Comparison of ENCODE assay signal across 23 mouse cellular contexts in genomic region chr10:4909271-4909670, GRCm38 (mm10).
DNase-seq lines count a peak whose midpoint lies in the region; ATAC-seq and TF ChIP-seq lines count a peak whose summit lies in the region.
"Had no signal": no experiment of that assay in that cellular context is flagged by ENCODE, and none has a peak within 500 bp of the region (broad histone marks: within the 10 kb centered on the region; RNA-seq: fewer than 3 reads in every experiment).

No protein-coding gene starts in this region.

- no peak overlapping the region for H3K27ac ChIP-seq in thymus, adult 2 months (ENCODE audit: control insufficient read depth, insufficient read depth, low read length)
- H3K27ac ChIP-seq: forebrain, embryonic 13.5 days; gastrocnemius, adult 2 months; heart, embryonic 10.5 days; hindbrain, embryonic 15.5 days; intestine, embryonic 15.5 days; limb, embryonic 12.5 days; liver, embryonic 13.5 days; midbrain, embryonic 15.5 days; stomach, postnatal 0 days had no signal

- H3K36me3 ChIP-seq in thymus, adult 2 months (ENCODE audit: control insufficient read depth, insufficient read depth, low read length) = no peaks in the 10 kb centered on the region
- H3K36me3 ChIP-seq: heart, embryonic 10.5 days; hindbrain, embryonic 15.5 days; intestine, embryonic 15.5 days; limb, embryonic 12.5 days; liver, embryonic 13.5 days; midbrain, embryonic 15.5 days had no signal

- ATAC-seq in common myeloid progenitor, adult 5-6 weeks (replicated peaks; ENCODE audit: low read depth, poor library complexity, severe bottlenecking) = peak; percentile 68
- ATAC-seq: forebrain, embryonic 13.5 days; intestine, embryonic 15.5 days; midbrain, embryonic 15.5 days had no signal

- no peaks in the 10 kb centered on the region for H3K27me3 ChIP-seq in thymus, adult 2 months (ENCODE audit: control insufficient read depth, insufficient read depth, low read length)
- H3K27me3 ChIP-seq: forebrain, embryonic 13.5 days; hindbrain, embryonic 15.5 days; intestine, embryonic 15.5 days; limb, embryonic 12.5 days; liver, embryonic 13.5 days; midbrain, embryonic 15.5 days had no signal

- no peak overlapping the region for H3K4me3 ChIP-seq in thymus, adult 2 months (ENCODE audit: control insufficient read depth, insufficient read depth, low read length)
- H3K4me3 ChIP-seq: forebrain, embryonic 13.5 days; gastrocnemius, adult 2 months; heart, embryonic 10.5 days; hindbrain, embryonic 15.5 days; intestine, embryonic 15.5 days; limb, embryonic 12.5 days; liver, embryonic 13.5 days; midbrain, embryonic 15.5 days had no signal

- 24% methylated on average over 2 of the region's 2 CpGs for WGBS in thymus, adult 2 months

- TF ChIP-seq POLR2A in thymus, adult 2 months (IDR thresholded peaks at IDR 0.05; ENCODE audit: control insufficient read depth, extremely low read depth, insufficient read depth, low read length, poor library complexity) = no peak

- peak; percentile 24 for DNase-seq in thymus, adult 2 months
- DNase-seq in thymus, postnatal 4 days = no peak
- peak; percentile 11 for DNase-seq in naive thymus-derived CD4-positive, alpha-beta T cell, adult 2 months (ENCODE audit: low read depth)
- DNase-seq in embryo, embryonic 9.5 days (ENCODE audit: extremely low spot score) = no peak
- no peak for DNase-seq in adrenal gland, adult 2 months
- DNase-seq in kidney, postnatal 10 days = no peak
- DNase-seq: cerebellum, adult 11 months; cerebellum, postnatal 10 days; embryo, embryonic 11 days; gastrocnemius, adult 2 months; heart, postnatal 4 days; kidney, adult 8-10 months; kidney, postnatal 14 days; liver, embryonic 13.5 days; lung, embryonic 14.5 days had no signal

- H3K4me1 ChIP-seq in thymus, adult 2 months (replicated peaks; ENCODE audit: control insufficient read depth, insufficient read depth, low read length) = no peaks in the 10 kb centered on the region
- H3K4me1 ChIP-seq: forebrain, embryonic 13.5 days; heart, embryonic 10.5 days; hindbrain, embryonic 15.5 days; intestine, embryonic 15.5 days; limb, embryonic 12.5 days; liver, embryonic 13.5 days; midbrain, embryonic 15.5 days had no signal

- no peak for TF ChIP-seq CTCF in thymus, adult 2 months (IDR thresholded peaks at IDR 0.05; ENCODE audit: borderline replicate concordance, control insufficient read depth, extremely low read depth, insufficient read depth, low read length, poor library complexity)

Comparison
In these comparisons a context has a peak if more than half of its experiments do, and no peak if none do; other contexts are left out.
1. DNase-seq: peak in thymus, adult 2 months (single experiment) and naive thymus-derived CD4-positive, alpha-beta T cell, adult 2 months (single experiment); none in thymus, postnatal 4 days (single experiment), embryo, embryonic 9.5 days (single experiment), adrenal gland, adult 2 months (single experiment) and kidney, postnatal 10 days (single experiment).